Mouse (Mus musculus) ovary, postnatal 36 days (tissue): ENCODE measurements around the gene Sec1.
A peak's percentile ranks its signal among the peaks of the same experiment; 100 is the strongest.

ENCODE experiments used
- DNase-seq: peaks from one replicate; pipeline ENCODE4 v3.0.0; 2022; ENCODE audit warnings: low spot score, mixed read lengths

The Sec1 gene

GRCm38 (mm10) chr7:45693921-45694591 lies at the start of gene Sec1:
Gene Sec1 (minus strand): TSS chr7:45694402.
- no peak for DNase-seq

GRCm38 (mm10) chr7:45742338-45742737 lies 48.1 kb upstream of the Sec1 start:
- no peak for DNase-seq

- no peak for DNase-seq
These were observed 47.6 kb upstream of the Sec1 start for GRCm38 (mm10) chr7:45741777-45742176.

- DNase-seq, result no peak
These were observed 47.1 kb upstream of the Sec1 start for GRCm38 (mm10) chr7:45741308-45741707.

- no peak for DNase-seq
These were observed 45.6 kb upstream of the Sec1 start for GRCm38 (mm10) chr7:45739820-45740219.

GRCm38 (mm10) chr7:45739162-45739763 lies 45.1 kb upstream of the Sec1 start:
- peak; percentile 65 for DNase-seq

GRCm38 (mm10) chr7:45733477-45733876 lies 39.3 kb upstream of the Sec1 start:
- no peak for DNase-seq

- DNase-seq, result peak; percentile 60
These were observed 36.7 kb upstream of the Sec1 start for GRCm38 (mm10) chr7:45730727-45731431.

- DNase-seq, result no peak
These were observed 33.4 kb upstream of the Sec1 start for GRCm38 (mm10) chr7:45727625-45728024.

- no peak for DNase-seq
These were observed 32.2 kb upstream of the Sec1 start for GRCm38 (mm10) chr7:45726419-45726818.

GRCm38 (mm10) chr7:45725713-45726112 lies 31.5 kb upstream of the Sec1 start, which contains the start of gene Spaca4:
Gene Spaca4 (minus strand): TSS chr7:45725813.
- DNase-seq, result no peak

- no peak for DNase-seq
These were observed 30.9 kb upstream of the Sec1 start for GRCm38 (mm10) chr7:45725151-45725550.

GRCm38 (mm10) chr7:45723781-45724180 lies 29.6 kb upstream of the Sec1 start:
- DNase-seq, result no peak

- no peak for DNase-seq
These were observed 29.1 kb upstream of the Sec1 start for GRCm38 (mm10) chr7:45723301-45723700.

- DNase-seq, result no peak
These were observed 28.1 kb upstream of the Sec1 start for GRCm38 (mm10) chr7:45722348-45722713.

- no peak for DNase-seq
These were observed 27.6 kb upstream of the Sec1 start for GRCm38 (mm10) chr7:45721642-45722347.

- DNase-seq, result no peak
These were observed 27.0 kb upstream of the Sec1 start for GRCm38 (mm10) chr7:45721234-45721571.

GRCm38 (mm10) chr7:45720413-45721233 lies 26.4 kb upstream of the Sec1 start, which contains the start of gene Fam83e:
Gene Fam83e (plus strand): TSS chr7:45721212.
- no peak for DNase-seq

GRCm38 (mm10) chr7:45719738-45720412 lies 25.7 kb upstream of the Sec1 start:
- DNase-seq, result no peak

- no peak for DNase-seq
These were observed 25.0 kb upstream of the Sec1 start for GRCm38 (mm10) chr7:45719180-45719579.

GRCm38 (mm10) chr7:45718331-45718730 lies 24.1 kb upstream of the Sec1 start:
- DNase-seq, result no peak
